Mouse (Mus musculus): Measurements from ENCODE around the gene Tmem192. TPM values are rescaled to one million over a fixed set of nuclear protein-coding genes. Genes with fewer than 3 reads are reported as not detected.

Gene Tmem192
- 10 to 100 TPM; 41.4 to 73.4 TPM for total RNA-seq (2021)
- long read RNA-seq, experiment 1, transcript Tmem192-201 (6 exons, 1,122 nt), result major isoform, 84 of 92 reads
- long read RNA-seq, experiment 1, partial matches to known transcripts, result 1 of 92 reads
- long read RNA-seq, experiment 1, other reads (novel, unspliced or antisense), result 5 of 92 reads
- long read RNA-seq, experiment 2, transcript Tmem192-201 (6 exons, 1,122 nt), result major isoform, 24 of 27 reads
- long read RNA-seq, experiment 2, partial matches to known transcripts, result 0 of 27 reads
- long read RNA-seq, experiment 2, other reads (novel, unspliced or antisense), result 1 of 27 reads

GRCm38 (mm10) chr8:64946820-64947697 lies at the start of gene Tmem192:
Tmem192 (plus strand) TSS chr8:64947185.
- peak; percentile 98 for DNase-seq

DNA sequence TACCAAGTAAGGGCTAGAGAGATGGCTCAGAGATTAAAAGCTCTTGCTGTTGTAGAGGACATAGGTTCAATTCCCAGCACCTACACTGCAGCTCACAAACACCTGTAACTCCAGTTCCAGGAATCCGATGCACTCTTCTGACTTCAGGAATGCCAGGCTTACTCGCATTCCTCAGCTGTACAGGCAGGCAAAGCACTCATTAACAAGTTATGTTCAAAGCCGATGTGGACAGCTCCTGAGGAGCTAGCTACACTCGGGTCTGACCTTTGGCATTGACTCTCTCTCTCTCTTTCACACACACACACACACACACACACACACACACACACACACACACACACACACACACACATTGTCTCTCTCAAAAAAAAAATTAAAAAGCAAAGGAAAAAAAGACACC lies 48.3 kb upstream of the Tmem192 start:
- DNase-seq, result no peak

GRCm38 (mm10) chr8:64900645-64901044 lies 46.3 kb upstream of the Tmem192 start:
- DNase-seq, result no peak

- no peak for DNase-seq
Measured at GRCm38 (mm10) chr8:64901527-64902156, 45.3 kb upstream of the Tmem192 start.

DNA sequence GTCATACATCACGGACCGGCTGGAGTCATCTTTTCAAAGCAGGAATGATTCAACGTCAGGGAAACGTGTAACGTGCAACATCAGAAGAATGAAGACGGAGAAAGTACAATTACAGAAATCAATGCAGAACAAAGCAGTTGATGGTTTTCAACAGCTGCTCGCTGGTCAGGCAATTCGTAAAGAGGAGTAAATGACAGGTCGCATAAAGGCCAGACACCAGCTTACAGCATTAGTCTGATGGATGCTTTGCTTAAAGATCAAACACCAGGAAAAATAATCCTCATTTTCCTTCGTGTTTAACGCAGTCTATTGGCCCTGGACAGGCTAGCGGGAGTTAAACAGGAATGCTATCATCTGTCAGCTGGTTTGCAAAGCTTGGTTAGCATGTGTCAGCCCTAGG lies 44.8 kb upstream of the Tmem192 start:
- no peak for DNase-seq

DNA sequence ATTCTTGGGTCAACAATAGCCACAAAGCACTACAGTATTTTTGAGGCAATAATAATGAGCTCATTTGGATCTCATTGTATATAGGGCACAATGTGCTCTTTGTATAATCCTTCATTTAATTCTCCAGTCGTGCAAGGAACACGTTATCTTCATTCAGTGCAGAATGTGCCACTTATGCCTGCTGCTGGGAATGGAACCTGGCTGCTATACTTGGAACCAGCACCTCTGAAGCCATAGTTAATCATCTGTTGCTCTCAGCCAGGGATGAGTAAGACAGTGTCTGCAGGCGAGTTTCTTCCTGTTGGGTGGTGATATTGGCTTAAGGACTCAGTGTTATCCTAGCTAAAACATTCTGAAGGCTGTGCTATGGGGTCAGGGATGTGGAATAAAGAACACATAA lies 43.2 kb upstream of the Tmem192 start:
- no peak for DNase-seq

DNA sequence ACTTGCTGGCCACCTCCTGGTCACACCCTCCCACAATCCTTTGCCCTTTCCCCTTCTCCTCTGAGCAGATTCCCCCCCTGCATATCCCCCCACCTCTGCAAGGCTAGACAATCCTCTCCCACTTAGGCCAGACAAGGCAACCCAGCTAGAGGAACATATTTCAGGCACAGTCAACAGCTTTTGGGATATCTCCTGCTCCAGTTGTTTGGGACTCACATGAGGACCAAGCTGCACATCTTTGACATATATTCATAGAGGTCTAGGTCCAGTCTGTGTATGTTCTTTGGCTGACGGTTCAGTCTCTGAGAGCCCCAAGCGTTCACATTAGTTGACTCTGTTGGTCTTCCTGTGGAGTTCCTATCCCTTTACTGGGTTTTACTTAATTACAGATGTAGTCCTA lies 37.0 kb upstream of the Tmem192 start:
- DNase-seq, result no peak

DNA sequence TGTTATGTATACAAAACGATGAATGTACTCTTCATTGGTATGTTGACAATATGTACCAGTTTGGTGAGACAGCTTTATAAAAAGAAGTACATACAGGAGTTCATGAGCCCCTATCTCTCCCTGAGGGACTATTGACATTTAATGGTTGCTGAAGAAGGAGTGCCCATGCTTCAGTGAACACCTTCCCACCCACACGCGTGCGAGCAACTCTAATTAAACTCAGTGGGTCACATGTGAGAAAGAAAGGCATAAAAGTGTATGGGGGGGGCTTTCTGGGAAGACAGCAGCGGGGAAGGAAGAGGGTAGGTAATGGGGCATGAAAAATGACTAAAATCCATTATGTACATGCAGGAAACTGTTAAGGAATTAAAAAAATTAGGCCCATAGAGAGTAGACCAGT lies 30.2 kb upstream of the Tmem192 start:
- no peak for DNase-seq

- DNase-seq, result no peak
Measured at GRCm38 (mm10) chr8:64923329-64923728, 23.7 kb upstream of the Tmem192 start.

DNA sequence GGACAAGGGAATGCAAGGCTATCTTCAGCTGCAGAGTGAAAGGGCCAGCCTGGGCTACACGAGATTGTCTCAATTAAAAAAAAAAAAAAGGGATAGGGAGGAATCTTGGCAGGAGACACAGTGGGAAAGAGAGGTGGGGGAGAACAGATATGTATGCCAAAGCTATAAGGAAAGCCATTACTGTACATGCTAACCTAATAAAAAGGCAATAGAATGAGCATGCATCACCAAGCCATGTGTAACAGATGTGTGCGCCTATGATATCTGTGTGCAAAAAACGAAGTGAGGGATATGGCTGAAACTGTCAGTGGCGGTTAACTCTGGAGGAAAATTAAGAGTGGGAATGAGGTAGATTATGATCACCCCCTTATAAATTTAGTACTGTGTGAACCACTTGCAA lies 21.2 kb upstream of the Tmem192 start:
- no peak for DNase-seq

- no peak for DNase-seq
Measured at GRCm38 (mm10) chr8:64926355-64926754, 20.6 kb upstream of the Tmem192 start.

DNA sequence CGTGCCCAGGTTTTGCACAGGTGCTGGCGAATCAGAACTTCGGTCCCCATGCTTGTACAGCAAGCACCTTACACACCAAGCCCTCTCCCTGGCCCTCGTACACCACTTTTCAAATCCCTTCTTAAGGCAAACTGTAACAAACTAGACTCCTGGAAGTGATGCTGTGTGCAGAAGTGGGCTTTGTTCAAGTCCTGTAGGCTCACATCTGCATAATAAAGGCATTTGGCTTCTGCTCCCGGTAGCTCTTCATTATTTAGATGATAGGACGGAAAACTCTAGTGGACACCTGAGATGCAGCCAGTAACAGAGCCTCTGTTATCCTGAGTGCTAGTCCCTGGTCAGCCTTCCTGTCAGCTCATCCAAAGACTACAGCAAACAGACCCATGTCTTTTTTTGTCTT lies 18.0 kb upstream of the Tmem192 start:
- no peak for DNase-seq

- no peak for DNase-seq
Measured at GRCm38 (mm10) chr8:64934997-64935396, 12.0 kb upstream of the Tmem192 start.

- no peak for DNase-seq
Measured at GRCm38 (mm10) chr8:64941019-64941418, 6.0 kb upstream of the Tmem192 start.

DNA sequence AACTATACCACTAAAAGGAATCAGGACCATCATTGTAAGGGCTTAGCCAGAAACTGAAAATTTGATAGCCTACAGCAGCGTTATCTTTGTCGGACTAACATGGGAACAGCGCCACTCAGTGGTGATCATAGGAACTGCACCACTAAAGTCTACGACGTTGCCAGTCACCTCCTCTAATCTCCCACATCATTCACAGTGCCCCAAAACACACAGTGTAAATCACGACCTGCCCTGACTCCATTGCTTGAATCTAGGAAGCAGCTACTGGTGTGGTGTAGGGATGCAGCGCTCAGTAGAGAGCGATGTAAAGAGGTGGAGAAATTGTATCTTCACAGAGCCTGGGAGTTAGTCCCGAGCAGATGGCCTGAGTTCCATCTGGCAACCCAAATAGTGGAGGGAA lies 5.5 kb upstream of the Tmem192 start:
- DNase-seq, result peak; percentile 83 to 84

DNA sequence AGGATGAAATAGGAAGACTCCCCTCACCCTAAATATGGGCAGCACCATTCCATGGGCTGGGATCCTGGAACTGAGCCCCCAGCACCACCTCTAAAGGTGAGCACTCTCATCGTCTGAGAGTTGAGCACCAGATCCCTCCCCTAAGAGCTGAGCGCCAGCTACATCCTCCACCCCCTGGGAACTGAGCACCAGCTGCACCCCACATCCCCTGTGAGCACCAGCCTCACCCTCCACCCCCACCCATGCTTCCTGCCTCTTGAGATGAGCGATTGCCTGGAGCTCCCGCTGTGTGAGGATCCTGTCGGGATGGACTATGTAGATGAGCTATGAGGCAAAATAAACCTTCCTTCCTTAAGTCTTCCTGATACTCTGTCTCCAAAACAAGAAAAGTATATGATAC lies 4.0 kb upstream of the Tmem192 start:
- no peak for DNase-seq

DNA sequence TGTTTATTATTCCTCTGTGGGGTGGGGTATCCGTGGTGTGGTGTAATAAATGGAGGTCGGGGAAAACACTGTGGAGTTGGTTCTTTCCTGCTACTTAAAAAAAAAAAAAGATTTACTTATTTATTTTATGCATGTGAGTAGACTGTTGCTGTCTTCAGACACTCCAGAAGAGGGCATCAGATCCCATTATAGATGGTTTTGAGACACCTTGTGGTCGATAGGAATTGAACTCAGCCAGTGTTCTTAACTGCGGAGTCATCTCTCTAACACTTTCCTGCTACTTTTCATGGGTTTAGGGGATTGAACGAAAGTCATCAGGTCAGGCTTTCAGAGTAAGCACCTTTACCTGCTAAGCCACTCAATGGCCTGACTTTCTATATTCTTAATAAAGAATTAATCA lies 2.2 kb upstream of the Tmem192 start:
- DNase-seq, result no peak

GRCm38 (mm10) chr8:64945606-64946005 lies 1.4 kb upstream of the Tmem192 start:
- peak; percentile 55 to 60 for DNase-seq

DNA sequence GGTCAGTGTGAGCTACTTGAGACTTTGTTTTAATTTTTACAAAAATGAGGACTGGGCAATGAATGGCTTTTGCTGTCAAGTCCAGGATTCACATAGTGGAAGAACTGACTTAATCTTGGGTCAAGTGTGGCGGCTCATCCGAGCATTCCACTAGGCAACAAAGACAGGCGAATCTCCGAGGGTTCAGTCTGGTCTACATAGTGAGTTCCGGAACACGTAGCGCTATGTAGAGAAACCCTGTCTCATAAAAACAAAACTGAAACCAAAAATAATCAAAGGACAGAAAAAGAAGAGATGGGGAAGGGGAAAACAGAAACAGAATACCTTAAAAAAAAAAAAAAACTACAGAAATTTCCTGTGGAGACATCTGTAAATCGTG lies 555 bp upstream of the Tmem192 start:
- DNase-seq, result no peak

- DNase-seq, result no peak
Measured at GRCm38 (mm10) chr8:64947698-64948034, 681 bp downstream of the Tmem192 start.

GRCm38 (mm10) chr8:64948371-64948770 lies 1.4 kb downstream of the Tmem192 start:
- DNase-seq, result no peak

DNA sequence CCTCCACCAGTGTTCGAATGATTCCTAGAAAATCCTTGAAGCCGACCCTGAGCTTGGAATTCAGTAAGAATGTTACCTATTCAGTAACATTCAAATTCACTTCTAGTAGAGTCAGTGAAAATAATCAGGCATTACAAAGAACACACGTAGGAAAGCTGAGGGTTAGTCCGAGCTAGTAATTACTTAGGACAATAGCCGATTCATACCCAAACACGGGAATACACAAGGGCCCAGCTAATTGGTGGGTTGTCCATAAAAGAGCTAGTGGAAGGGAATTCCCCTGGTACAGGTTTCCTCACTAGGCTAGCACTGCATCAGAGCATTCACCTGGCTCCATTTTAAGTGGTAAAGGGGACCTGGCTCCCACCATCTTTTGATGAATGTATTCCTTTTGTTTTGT lies 5.1 kb downstream of the Tmem192 start:
- no peak for DNase-seq

GRCm38 (mm10) chr8:64959025-64959424 lies 12.0 kb downstream of the Tmem192 start:
- no peak for DNase-seq
